ENCODE assay signal across 28 mouse cellular contexts in genomic region chr6:143474396-143474795, GRCm38 (mm10).
"Had no signal": no experiment of that assay in that cellular context is flagged by ENCODE, and none has a peak within 500 bp of the region (broad histone marks: within the 10 kb centered on the region; RNA-seq: fewer than 3 reads in every experiment).

No protein-coding gene starts in this region.

- H3K4me3 ChIP-seq: embryonic facial prominence, embryonic 10.5 days; embryonic facial prominence, embryonic 12.5 days; embryonic facial prominence, embryonic 13.5 days; embryonic facial prominence, embryonic 15.5 days; erythroblast, embryonic 14.5 days; forebrain, embryonic 10.5 days; forebrain, embryonic 12.5 days; forebrain, embryonic 13.5 days; forebrain, embryonic 15.5 days; gastrocnemius, adult 2 months; heart, adult 2 months had no signal

- H3K27me3 ChIP-seq: embryonic facial prominence, embryonic 12.5 days; embryonic facial prominence, embryonic 15.5 days; forebrain, embryonic 12.5 days; forebrain, embryonic 13.5 days; forebrain, embryonic 15.5 days had no signal

- DNase-seq: cerebellum, adult 2 months; cerebellum, adult 8-10 months; cerebellum, adult 9-10 months; cerebellum, adult 9-11 months; cerebellum, postnatal 10 days; cerebellum, postnatal 14 days; cerebellum, postnatal 25 days; cerebellum, postnatal 36 days; embryo, embryonic 11 days; forebrain, postnatal 0 days; gastrocnemius, adult 2 months; gastrocnemius, postnatal 10 days; gastrocnemius, postnatal 14 days; gastrocnemius, postnatal 25 days; gastrocnemius, postnatal 36 days; heart, adult 18-20 months; heart, adult 2 months had no signal

- H3K4me2 ChIP-seq: embryonic facial prominence, embryonic 12.5 days; embryonic facial prominence, embryonic 13.5 days; embryonic facial prominence, embryonic 15.5 days; forebrain, embryonic 12.5 days; forebrain, embryonic 13.5 days; forebrain, embryonic 15.5 days had no signal

- H3K36me3 ChIP-seq: embryonic facial prominence, embryonic 10.5 days; embryonic facial prominence, embryonic 12.5 days; embryonic facial prominence, embryonic 13.5 days; embryonic facial prominence, embryonic 15.5 days; forebrain, embryonic 10.5 days; forebrain, embryonic 12.5 days; forebrain, embryonic 15.5 days had no signal

- H3K27ac ChIP-seq: embryonic facial prominence, embryonic 10.5 days; embryonic facial prominence, embryonic 12.5 days; embryonic facial prominence, embryonic 13.5 days; embryonic facial prominence, embryonic 15.5 days; forebrain, embryonic 10.5 days; forebrain, embryonic 12.5 days; forebrain, embryonic 13.5 days; forebrain, embryonic 15.5 days; gastrocnemius, adult 2 months; heart, adult 2 months had no signal

- ATAC-seq: forebrain, embryonic 13.5 days; forebrain, embryonic 14.5 days; forebrain, embryonic 15.5 days; forebrain, embryonic 16.5 days; forebrain, postnatal 0 days had no signal

- H3K4me1 ChIP-seq: embryonic facial prominence, embryonic 10.5 days; embryonic facial prominence, embryonic 12.5 days; embryonic facial prominence, embryonic 13.5 days; embryonic facial prominence, embryonic 15.5 days; forebrain, embryonic 10.5 days; forebrain, embryonic 12.5 days; forebrain, embryonic 13.5 days; forebrain, embryonic 15.5 days had no signal

- H3K9ac ChIP-seq: embryonic facial prominence, embryonic 12.5 days; embryonic facial prominence, embryonic 13.5 days; embryonic facial prominence, embryonic 15.5 days; forebrain, embryonic 12.5 days; forebrain, embryonic 13.5 days; forebrain, embryonic 15.5 days; forebrain, postnatal 0 days had no signal

- H3K9me3 ChIP-seq: embryonic facial prominence, embryonic 10.5 days; embryonic facial prominence, embryonic 12.5 days; embryonic facial prominence, embryonic 13.5 days; embryonic facial prominence, embryonic 15.5 days; forebrain, embryonic 10.5 days; forebrain, embryonic 12.5 days; forebrain, embryonic 13.5 days; forebrain, embryonic 15.5 days had no signal
